Mouse (Mus musculus) liver, embryonic 11.5 days (tissue): Measurements from ENCODE around the gene Vars. TPM values are rescaled to one million over a fixed set of nuclear protein-coding genes. Genes with fewer than 3 reads are reported as not detected.
A peak's percentile ranks its signal among the peaks of the same experiment; 100 is the strongest.

Source experiments
- ATAC-seq: fragments of 200-750 bp; cut with Nextera tagmentation; replicated peaks from 2 replicates; pipeline ENCODE4 v1.8.0; 2017; ENCODE audit warnings: moderate number of reproducible peaks, mild to moderate bottlenecking, moderate TSS enrichment, moderate library complexity; ENCODE audit not compliant: low FRiP score
- DNase-seq: peaks from one replicate; pipeline ENCODE4 v3.0.0-alpha.2; 2017; ENCODE audit warnings: low spot score
- H3K27ac ChIP-seq: fragments of 300-500 bp; sonication (generic); 2 replicates; pipeline ENCODE4 v1.5.1; 2014; ENCODE audit warnings: mild to moderate bottlenecking, low read depth, low read length, control low read depth
- H3K27me3 ChIP-seq: fragments of 300-500 bp; sonication (generic); replicated peaks from 2 replicates; pipeline ENCODE4 v1.6.1; 2014; ENCODE audit warnings: low read length, mixed read lengths; ENCODE audit not compliant: control insufficient read depth, insufficient read depth
- H3K36me3 ChIP-seq: fragments of 300-500 bp; sonication (generic); 2 replicates; pipeline ENCODE4 v1.6.1; 2014; ENCODE audit warnings: mild to moderate bottlenecking, low read length, moderate library complexity, mixed read lengths; ENCODE audit not compliant: control insufficient read depth, insufficient read depth
- H3K4me1 ChIP-seq: fragments of 300-500 bp; sonication (generic); replicated peaks from 2 replicates; pipeline ENCODE4 v1.6.1; 2014; ENCODE audit warnings: low read length, mixed read lengths; ENCODE audit not compliant: control insufficient read depth, insufficient read depth
- H3K4me2 ChIP-seq: fragments of 300-500 bp; sonication (generic); 2 replicates; pipeline ENCODE4 v1.6.1; 2014; ENCODE audit warnings: mild to moderate bottlenecking, control low read depth, moderate library complexity
- H3K4me3 ChIP-seq: fragments of 300-500 bp; sonication (generic); 2 replicates; pipeline ENCODE4 v1.5.1; 2014; ENCODE audit warnings: low read depth, low read length, control low read depth
- H3K9ac ChIP-seq: fragments of 300-500 bp; sonication (generic); 2 replicates; pipeline ENCODE4 v1.6.1; 2014; ENCODE audit warnings: low read depth, low read length, control low read depth
- H3K9me3 ChIP-seq: fragments of 300-500 bp; sonication (generic); 2 replicates; pipeline ENCODE4 v1.6.1; 2016; ENCODE audit warnings: low read length, inconsistent platforms, mixed read lengths; ENCODE audit not compliant: control insufficient read depth
- WGBS: fragments of 180-500 bp; shearing (Covaris S2); extraction: QIAGEN DNeasy Blood & Tissue Kit; methylation state at CpG from one replicate; pipeline ENCODE4 v1.1.7; 2014; 5-methylcytosine and 5-hydroxymethylcytosine counted together
- polyA plus RNA-seq: library from polyadenylated mRNA; unstranded; fragments of >200 nt; fragmentation: Nextera tagmentation; extraction: Ambion mirVana; gene quantifications from 2 replicates; pipeline ENCODE4 v1.2.1, GENCODE M21; 2014

Vars gene
- polyA plus RNA-seq, 1 experiment from 2014 or later = 234 TPM

GRCm38 (mm10) chr17:35050126-35050750 lies 49.5 kb downstream of the Vars start:
- peak; percentile 82 for DNase-seq
- WGBS = under 1% methylated on average over 27 of the region's 27 CpGs
- Histone ChIP-seq H3K27ac (peak overlapping the region; percentile 87), H3K9ac (peak overlapping the region; percentile 86), H3K4me1 (peaks cover 49% of the 10 kb centered on the region), H3K27me3 (no peaks in the 10 kb centered on the region), H3K9me3 (no peaks in the 10 kb centered on the region), H3K4me3 (peak overlapping the region; percentile 81), H3K4me2 (peak overlapping the region; percentile 99), H3K36me3 (peaks cover 22% of the 10 kb centered on the region)
- peak; percentile 14 for ATAC-seq

GRCm38 (mm10) chr17:35051156-35052086 lies 50.6 kb downstream of the Vars start:
- H3K27me3 ChIP-seq = no peaks in the 10 kb centered on the region
- peak overlapping the region; percentile 87 for H3K27ac ChIP-seq
- DNase-seq = peak; percentile 77
- H3K4me1 ChIP-seq = peaks cover 46% of the 10 kb centered on the region
- H3K9ac ChIP-seq = peak overlapping the region; percentile 86
- H3K36me3 ChIP-seq = peaks cover 32% of the 10 kb centered on the region
- H3K9me3 ChIP-seq = no peaks in the 10 kb centered on the region
- ATAC-seq = peak; percentile 62
- peak overlapping the region; percentile 99 for H3K4me2 ChIP-seq
- 3% methylated on average over 21 of the region's 21 CpGs for WGBS
- peak overlapping the region; percentile 81 for H3K4me3 ChIP-seq

GRCm38 (mm10) chr17:35052271-35052798 lies 51.5 kb downstream of the Vars start:
- peak overlapping the region; percentile 87; the same call in 1 of the 2 replicates for H3K27ac ChIP-seq
- ATAC-seq = no peak
- H3K4me1 ChIP-seq = peaks cover 46% of the 10 kb centered on the region
- no peak for DNase-seq
- peak overlapping the region; percentile 81 for H3K4me3 ChIP-seq
- WGBS = 77% methylated on average over 12 of the region's 12 CpGs
- H3K36me3 ChIP-seq = peaks cover 37% of the 10 kb centered on the region
- H3K4me2 ChIP-seq = peak overlapping the region; percentile 99
- no peaks in the 10 kb centered on the region for H3K9me3 ChIP-seq
- no peaks in the 10 kb centered on the region for H3K27me3 ChIP-seq
- H3K9ac ChIP-seq = peak overlapping the region; percentile 86

- Histone ChIP-seq H3K9ac (no peak overlapping the region), H3K36me3 (peaks cover 42% of the 10 kb centered on the region)
- WGBS = 86% methylated on average over 7 of the region's 7 CpGs
Measured at GRCm38 (mm10) chr17:35055691-35056495, 55.1 kb downstream of the Vars start.

GRCm38 (mm10) chr17:35057090-35057489 lies 56.3 kb downstream of the Vars start:
- H3K4me3 ChIP-seq = no peak overlapping the region
- H3K9me3 ChIP-seq = no peaks in the 10 kb centered on the region
- H3K4me1 ChIP-seq = peaks cover 48% of the 10 kb centered on the region
- no peaks in the 10 kb centered on the region for H3K27me3 ChIP-seq
- no peak overlapping the region for H3K4me2 ChIP-seq
- ATAC-seq (no peak), DNase-seq (no peak)
- no peak overlapping the region for H3K9ac ChIP-seq
- peaks cover 50% of the 10 kb centered on the region for H3K36me3 ChIP-seq
- 49% methylated on average over 3 of the region's 3 CpGs for WGBS
- H3K27ac ChIP-seq = peak overlapping the region; percentile 45; the same call in 1 of the 2 replicates

More at GRCm38 (mm10) chr17:35055691-35056495, 55.1 kb downstream of the Vars start:
- no peak for DNase-seq
- peak overlapping the region; percentile 32; the same call in 1 of the 2 replicates for H3K27ac ChIP-seq
- H3K4me1 ChIP-seq = peaks cover 47% of the 10 kb centered on the region
- ATAC-seq = no peak
- no peaks in the 10 kb centered on the region for H3K27me3 ChIP-seq
- no peak overlapping the region; the same call in 1 of the 2 replicates for H3K4me2 ChIP-seq
- no peaks in the 10 kb centered on the region for H3K9me3 ChIP-seq
- no peak overlapping the region for H3K4me3 ChIP-seq

GRCm38 (mm10) chr17:35058316-35058715 lies 57.5 kb downstream of the Vars start:
- H3K4me2 ChIP-seq = peak overlapping the region; percentile 84
- no peaks in the 10 kb centered on the region for H3K9me3 ChIP-seq
- DNase-seq (no peak), ATAC-seq (no peak)
- H3K4me3 ChIP-seq = peak overlapping the region; percentile 64; the same call in 1 of the 2 replicates
- 70% methylated on average over 9 of the region's 9 CpGs for WGBS
- H3K4me1 ChIP-seq = peaks cover 39% of the 10 kb centered on the region
- H3K9ac ChIP-seq = no peak overlapping the region
- no peak overlapping the region for H3K27ac ChIP-seq
- peaks cover 42% of the 10 kb centered on the region for H3K36me3 ChIP-seq
- H3K27me3 ChIP-seq = no peaks in the 10 kb centered on the region

GRCm38 (mm10) chr17:35058911-35059892 lies 58.4 kb downstream of the Vars start, which contains the start of gene Ddah2:
Gene Ddah2, plus strand, starts transcription at chr17:35059035.
- H3K36me3 ChIP-seq = peaks cover 34% of the 10 kb centered on the region
- H3K9ac ChIP-seq = peak within 1 kb of the TSS; percentile 65
- H3K4me2 ChIP-seq = peak within 1 kb of the TSS; percentile 84
- DNase-seq (peak; percentile 92), ATAC-seq (peak; percentile 82)
- peaks cover 39% of the 10 kb centered on the region for H3K4me1 ChIP-seq
- H3K9me3 ChIP-seq = no peaks in the 10 kb centered on the region
- peak within 1 kb of the TSS; percentile 64 for H3K4me3 ChIP-seq
- peaks cover 3% of the 10 kb centered on the region; the same call in 1 of the 2 replicates for H3K27me3 ChIP-seq
- H3K27ac ChIP-seq = peak within 1 kb of the TSS; percentile 70
- WGBS = under 1% methylated on average over 57 of the region's 57 CpGs
